Mouse (Mus musculus) MEL-GATA-1-ER (cell line): ENCODE results near the gene Pard3b.

Source experiments
- DNase-seq: peaks from one replicate; pipeline ENCODE4 v3.0.0-alpha.2; 2012; ENCODE audit warnings: low read depth; ENCODE audit errors: extremely low read depth

Pard3b gene

GRCm38 (mm10) chr1:62384241-62384640 is 745.6 kb downstream of the Pard3b start:
- no peak for DNase-seq

GRCm38 (mm10) chr1:62388013-62388412 is 749.4 kb downstream of the Pard3b start:
- no peak for DNase-seq

- DNase-seq = no peak
Measured at GRCm38 (mm10) chr1:62392863-62393262, 754.2 kb downstream of the Pard3b start.

- no peak for DNase-seq
Measured at GRCm38 (mm10) chr1:62394555-62394954, 755.9 kb downstream of the Pard3b start.

- DNase-seq = no peak
Measured at GRCm38 (mm10) chr1:62398261-62398660, 759.6 kb downstream of the Pard3b start.

GRCm38 (mm10) chr1:62398738-62399137 is 760.1 kb downstream of the Pard3b start:
- DNase-seq = no peak

- no peak for DNase-seq
Measured at GRCm38 (mm10) chr1:62405061-62405460, 766.4 kb downstream of the Pard3b start.

GRCm38 (mm10) chr1:62411368-62411767 is 772.7 kb downstream of the Pard3b start:
- no peak for DNase-seq

- DNase-seq = no peak
Measured at GRCm38 (mm10) chr1:62412019-62412418, 773.4 kb downstream of the Pard3b start.

- DNase-seq = no peak
Measured at GRCm38 (mm10) chr1:62412988-62413387, 774.4 kb downstream of the Pard3b start.

- DNase-seq = no peak
Measured at GRCm38 (mm10) chr1:62414521-62414920, 775.9 kb downstream of the Pard3b start.

- no peak for DNase-seq
Measured at GRCm38 (mm10) chr1:62416627-62417374, 778.2 kb downstream of the Pard3b start.

- DNase-seq = no peak
Measured at GRCm38 (mm10) chr1:62422896-62423650, 784.4 kb downstream of the Pard3b start.

GRCm38 (mm10) chr1:62425369-62425768 is 786.7 kb downstream of the Pard3b start:
- no peak for DNase-seq

GRCm38 (mm10) chr1:62428736-62429135 is 790.1 kb downstream of the Pard3b start:
- DNase-seq = no peak

GRCm38 (mm10) chr1:62429333-62430182 is 790.9 kb downstream of the Pard3b start:
- DNase-seq = no peak

GRCm38 (mm10) chr1:62431054-62431453 is 792.4 kb downstream of the Pard3b start:
- DNase-seq = no peak

- no peak for DNase-seq
Measured at GRCm38 (mm10) chr1:62433891-62434290, 795.3 kb downstream of the Pard3b start.

GRCm38 (mm10) chr1:62435844-62436243 is 797.2 kb downstream of the Pard3b start:
- DNase-seq = no peak

GRCm38 (mm10) chr1:62436304-62436703 is 797.7 kb downstream of the Pard3b start:
- DNase-seq = no peak

GRCm38 (mm10) chr1:62437493-62437892 is 798.9 kb downstream of the Pard3b start:
- no peak for DNase-seq

- DNase-seq = no peak
Measured at GRCm38 (mm10) chr1:62444406-62444805, 805.8 kb downstream of the Pard3b start.
